Mouse (Mus musculus) cerebellum, adult 2 months (tissue): ENCODE results near the gene Gm16181. TPM values are rescaled to one million over a fixed set of nuclear protein-coding genes. Genes with fewer than 3 reads are reported as not detected.

Experiments
- DNase-seq, 2 experiments: peaks; one replicate each; pipeline ENCODE4 v3.0.0; 2021
- H3K27ac ChIP-seq: fragments of 200-500 bp; 2 replicates; pipeline ENCODE4 v1.5.1; 2012; ENCODE audit warnings: low read length, control low read depth, inconsistent platforms; ENCODE audit not compliant: insufficient read depth
- H3K27me3 ChIP-seq: fragments of 200-500 bp; 2 replicates; pipeline ENCODE4 v1.6.1; 2012; ENCODE audit warnings: inconsistent platforms, mild to moderate bottlenecking, low read length, moderate library complexity; ENCODE audit not compliant: control insufficient read depth, insufficient read depth
- H3K4me1 ChIP-seq: fragments of 200-500 bp; 2 replicates; pipeline ENCODE4 v1.6.1; 2011; ENCODE audit warnings: low read length; ENCODE audit not compliant: control insufficient read depth, insufficient read depth
- H3K4me3 ChIP-seq: fragments of 200-500 bp; replicated peaks from 2 replicates; pipeline ENCODE3; 2011; ENCODE audit warnings: mild to moderate bottlenecking, low read depth, low read length, control low read depth; ENCODE audit not compliant: insufficient read depth
- CTCF ChIP-seq: fragments of 200-500 bp; IDR thresholded peaks from 2 replicates; pipeline ENCODE4 v1.5.1; 2011; ENCODE audit warnings: low read depth, mild to moderate bottlenecking, control low read depth, low read length, moderate library complexity, borderline replicate concordance; ENCODE audit not compliant: insufficient read depth
- POLR2A ChIP-seq: fragments of 200-500 bp; IDR thresholded peaks from 2 replicates; pipeline ENCODE4 v1.6.1; 2011; ENCODE audit warnings: low read length, control low read depth, borderline replicate concordance; ENCODE audit not compliant: insufficient read depth
- WGBS: fragments of 180-500 bp; shearing (Covaris S2); methylation state at CpG from one replicate; pipeline ENCODE4 v1.1.7; 2018; 5-methylcytosine and 5-hydroxymethylcytosine counted together
- polyA plus RNA-seq: library from polyadenylated mRNA; depleted of rRNA; stranded (reverse); fragments of >200 nt; gene quantifications from 2 replicates; pipeline ENCODE4 v1.2.3, GENCODE M21; 2012

The Gm16181 gene
- polyA plus RNA-seq, 1 experiment: not detected

DNA sequence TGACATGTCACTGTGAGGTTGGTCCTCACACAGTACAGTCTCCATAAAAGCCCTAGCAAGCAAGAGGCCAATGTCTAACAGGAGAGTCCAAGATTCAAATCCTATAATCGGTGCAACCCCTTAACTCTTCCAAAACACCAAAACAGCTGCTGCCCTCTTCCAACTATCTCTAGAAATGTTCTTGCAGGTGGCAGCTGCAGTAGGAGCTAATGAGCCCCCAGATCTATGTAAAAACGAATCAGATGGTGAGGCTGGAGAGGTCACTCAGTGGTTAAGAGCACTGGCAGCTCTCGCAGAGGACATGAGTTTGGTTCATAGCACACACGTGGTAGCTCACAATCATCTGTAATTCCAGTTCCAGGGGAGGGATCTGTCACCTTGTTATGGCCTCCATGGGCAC is 35.1 kb downstream of the Gm16181 start:
- no peak overlapping the region for H3K27ac ChIP-seq
- 50% methylated on average over 4 of the region's 4 CpGs for WGBS
- no peak for TF ChIP-seq POLR2A
- TF ChIP-seq CTCF: no peak
- peaks cover 17% of the 10 kb centered on the region for H3K4me1 ChIP-seq
- H3K27me3 ChIP-seq: no peaks in the 10 kb centered on the region
- no peak overlapping the region for H3K4me3 ChIP-seq
- no peak for DNase-seq

DNA sequence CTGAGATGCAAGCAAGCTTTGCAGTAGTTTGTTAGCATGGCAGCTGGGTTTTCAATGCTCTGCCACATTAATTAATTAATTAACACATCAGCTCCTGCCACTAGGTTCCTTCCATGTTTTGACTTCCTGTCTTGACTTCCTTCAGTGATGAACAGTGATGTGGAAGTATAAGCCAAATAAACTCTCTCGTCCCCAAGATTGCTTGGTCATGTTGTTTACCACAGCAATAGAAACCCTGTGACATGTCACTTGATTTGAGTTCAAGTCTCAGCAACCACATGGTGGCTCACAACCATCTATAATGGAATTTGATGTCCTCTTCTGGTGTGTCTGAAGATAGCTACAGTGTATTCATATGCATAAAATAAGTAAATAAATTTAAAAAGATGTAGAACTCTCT is 36.7 kb downstream of the Gm16181 start:
- TF ChIP-seq POLR2A (no peak), CTCF (no peak)
- DNase-seq: no peak
- WGBS: 72% methylated on average over 1 of the region's 1 CpGs
- Histone ChIP-seq H3K27me3 (no peaks in the 10 kb centered on the region), H3K4me1 (peaks cover 11% of the 10 kb centered on the region), H3K27ac (no peak overlapping the region), H3K4me3 (no peak overlapping the region)

DNA sequence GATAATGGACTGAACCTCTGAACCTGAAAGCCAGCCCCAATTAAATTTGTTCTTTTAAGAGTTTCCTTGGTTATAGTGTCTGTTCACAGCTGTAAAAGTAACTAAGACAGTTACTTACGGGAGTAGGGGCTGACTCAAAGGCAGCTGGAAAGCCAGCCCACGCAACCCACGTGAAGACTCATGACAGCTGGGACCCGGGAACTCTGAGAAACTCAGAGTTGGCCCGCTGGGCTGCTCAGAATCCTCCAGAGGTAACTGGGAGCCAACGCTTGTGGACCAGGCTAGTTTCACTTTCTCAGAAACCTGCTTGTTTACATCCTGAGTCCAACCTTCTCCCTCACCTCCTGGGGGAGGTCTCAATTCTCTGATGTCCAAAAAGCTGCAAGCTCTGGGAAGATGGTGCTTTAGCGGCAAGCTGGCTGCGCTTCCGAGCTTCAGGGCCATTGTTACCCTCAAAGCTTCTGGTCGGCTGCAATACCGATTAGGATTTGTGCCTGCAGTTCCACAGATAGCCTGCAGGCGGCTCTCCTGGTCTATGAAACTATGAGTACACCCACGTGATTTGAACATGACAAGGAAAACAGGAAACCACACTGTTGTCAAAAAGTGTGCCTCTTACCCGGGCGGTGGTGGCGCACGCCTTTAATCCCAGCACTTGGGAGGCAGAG is 37.3 kb downstream of the Gm16181 start:
- peaks cover 6% of the 10 kb centered on the region for H3K4me1 ChIP-seq
- peak overlapping the region; percentile 54 for H3K4me3 ChIP-seq
- peak; percentile 90 to 95 for DNase-seq
- 2% methylated on average over 17 of the region's 17 CpGs for WGBS
- no peak overlapping the region for H3K27ac ChIP-seq
- H3K27me3 ChIP-seq: no peaks in the 10 kb centered on the region
- peak; percentile 85 for TF ChIP-seq CTCF
- no peak for TF ChIP-seq POLR2A

DNA sequence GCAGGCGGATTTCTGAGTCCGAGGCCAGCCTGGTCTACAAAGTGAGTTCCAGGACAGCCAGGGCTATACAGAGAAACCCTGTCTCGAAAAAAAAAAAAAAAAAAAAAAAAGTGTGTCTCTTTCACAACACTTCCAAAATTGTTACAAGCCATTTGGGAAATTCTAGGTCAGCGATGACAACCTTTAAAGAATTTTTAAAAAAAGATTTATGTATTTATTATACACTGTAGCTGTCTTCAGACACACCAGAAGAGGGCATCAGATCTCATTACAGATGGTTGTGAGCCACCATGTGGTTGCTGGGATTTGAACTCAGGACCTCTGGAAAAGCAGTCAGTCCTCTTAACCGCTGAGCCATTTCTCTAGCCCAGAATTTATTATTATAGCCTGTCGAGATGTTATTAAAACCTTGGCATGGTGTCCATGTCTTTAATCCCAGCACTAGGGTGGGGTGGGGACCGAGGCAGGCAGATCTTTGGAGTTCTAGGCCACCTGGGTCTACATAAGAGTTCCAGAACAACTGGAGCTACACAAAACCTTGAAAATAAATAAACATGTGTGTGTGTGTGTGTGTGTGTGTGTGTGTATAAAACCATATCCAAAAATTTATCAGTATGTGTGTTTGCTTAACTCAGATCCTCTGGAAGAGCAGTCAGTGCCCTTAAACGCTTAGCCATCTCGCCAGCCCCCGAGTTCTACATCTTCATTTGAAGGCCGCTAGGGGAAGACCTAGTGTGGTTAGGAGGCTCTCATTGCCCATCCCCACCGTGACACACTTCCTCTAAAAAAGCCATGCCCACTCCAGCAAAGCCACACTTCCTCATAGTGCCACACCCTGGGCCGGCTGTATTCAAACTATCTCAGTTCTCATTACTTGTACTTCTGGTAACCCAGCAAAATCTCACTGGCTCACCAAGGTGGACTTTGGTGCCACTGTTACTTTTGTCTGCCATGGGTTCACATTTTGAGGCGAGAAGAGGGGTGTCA is 38.2 kb downstream of the Gm16181 start:
- Histone ChIP-seq H3K27me3 (no peaks in the 10 kb centered on the region), H3K27ac (no peak overlapping the region), H3K4me3 (no peak overlapping the region), H3K4me1 (no peaks in the 10 kb centered on the region)
- 51% methylated on average over 14 of the region's 14 CpGs for WGBS
- no peak for DNase-seq
- TF ChIP-seq CTCF: no peak
- TF ChIP-seq POLR2A: no peak

DNA sequence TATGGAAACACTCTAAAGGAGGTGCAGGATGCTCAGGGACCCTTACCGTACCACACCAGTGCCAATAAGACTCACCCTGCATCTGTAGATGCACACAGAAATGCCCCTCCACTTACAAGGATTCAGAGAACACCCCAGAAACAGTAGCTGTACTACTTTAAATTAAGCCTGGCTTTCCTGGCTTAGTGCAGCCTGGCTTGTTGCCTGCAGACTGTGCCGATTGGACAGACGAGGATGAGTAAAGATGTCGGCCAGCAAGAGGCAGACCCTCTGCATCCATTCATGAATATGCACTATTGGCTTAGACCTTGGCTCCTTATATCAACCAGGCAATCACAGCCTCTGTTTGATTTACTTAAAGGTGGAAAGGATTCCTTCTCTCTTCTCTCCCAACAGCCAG is 39.0 kb downstream of the Gm16181 start:
- no peak overlapping the region for H3K4me3 ChIP-seq
- WGBS: 27% methylated on average over 4 of the region's 4 CpGs

DNA sequence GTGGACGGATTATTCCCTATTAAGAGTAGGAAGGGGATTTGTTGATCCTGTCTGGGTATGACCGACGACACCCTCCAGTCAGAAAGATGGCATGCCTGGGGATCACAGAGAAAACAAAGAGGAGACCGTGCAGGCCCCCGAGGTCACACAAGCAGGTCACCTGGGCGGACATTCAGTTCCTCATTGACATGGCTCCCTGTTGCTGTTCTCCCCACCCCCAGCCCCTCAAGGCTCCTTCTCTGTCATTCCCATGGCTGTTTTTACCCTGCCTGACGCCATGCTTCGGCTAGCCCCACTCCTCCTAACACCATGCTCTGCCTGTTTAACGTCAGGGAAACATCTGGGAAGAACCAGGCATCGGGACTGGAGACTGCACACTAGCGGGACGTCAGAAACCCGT is 41.0 kb downstream of the Gm16181 start:
- TF ChIP-seq CTCF (no peak), POLR2A (no peak)
- no peak for DNase-seq
- no peak overlapping the region for H3K4me3 ChIP-seq
- no peak overlapping the region for H3K27ac ChIP-seq
- H3K4me1 ChIP-seq: no peaks in the 10 kb centered on the region
- 71% methylated on average over 13 of the region's 13 CpGs for WGBS
- H3K27me3 ChIP-seq: no peaks in the 10 kb centered on the region

More for the DNA sequence above, 39.0 kb downstream of the Gm16181 start:
- DNase-seq: no peak
- TF ChIP-seq CTCF: no peak
- TF ChIP-seq POLR2A: no peak
- no peak overlapping the region for H3K27ac ChIP-seq
- H3K27me3 ChIP-seq: no peaks in the 10 kb centered on the region
- H3K4me1 ChIP-seq: no peaks in the 10 kb centered on the region

DNA sequence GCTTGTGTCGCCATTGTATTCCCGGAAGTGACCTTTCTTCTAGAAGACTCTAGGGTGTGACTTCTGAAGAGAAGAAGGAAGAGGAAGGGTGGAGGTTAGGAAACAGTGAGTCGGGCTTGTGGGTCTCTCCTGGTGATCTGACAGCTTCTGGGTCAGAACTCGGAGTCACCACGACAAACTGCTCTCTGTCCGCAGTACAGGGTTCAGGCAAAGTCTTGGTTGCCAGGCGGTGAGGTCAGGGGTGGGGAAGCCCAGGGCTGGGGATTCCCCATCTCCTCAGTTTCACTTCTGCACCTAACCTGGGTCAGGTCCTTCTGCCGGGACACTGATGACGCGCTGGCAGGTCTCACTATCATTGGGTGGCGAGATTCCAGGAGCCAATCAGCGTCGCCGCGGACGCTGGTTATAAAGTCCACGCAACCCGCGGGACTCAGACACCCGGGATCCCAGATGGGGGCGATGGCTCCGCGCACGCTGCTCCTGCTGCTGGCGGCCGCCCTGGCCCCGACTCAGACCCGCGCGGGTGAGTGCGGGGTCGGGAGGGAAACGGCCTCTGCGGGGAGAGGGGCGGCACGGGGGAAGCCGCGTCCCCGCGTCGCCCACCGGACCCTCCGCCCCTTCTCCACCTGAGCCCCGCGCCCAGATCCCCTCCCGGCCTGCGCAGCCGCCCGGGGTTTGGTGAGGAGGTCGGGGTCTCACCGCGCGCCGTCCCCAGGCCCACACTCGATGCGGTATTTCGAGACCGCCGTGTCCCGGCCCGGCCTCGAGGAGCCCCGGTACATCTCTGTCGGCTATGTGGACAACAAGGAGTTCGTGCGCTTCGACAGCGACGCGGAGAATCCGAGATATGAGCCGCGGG is 42.3 kb downstream of the Gm16181 start, which contains the start of gene H2-D1:
Gene H2-D1 (plus strand): TSS at position 67 of the 859 bp plus-strand sequence.
- DNase-seq: peak; percentile 93 to 96
- TF ChIP-seq CTCF (no peak), POLR2A (peak; percentile 87)
- Histone ChIP-seq H3K4me3 (peak within 1 kb of the TSS; percentile 59), H3K27me3 (no peaks in the 10 kb centered on the region), H3K4me1 (no peaks in the 10 kb centered on the region), H3K27ac (0 out of 2 replicates have a peak within 1 kb of the TSS, but pooled peaks have one; percentile 36)
- under 1% methylated on average over 67 of the region's 73 CpGs for WGBS
